Mouse (Mus musculus): ENCODE results near the gene Adamts16. TPM values are rescaled to one million over a fixed set of nuclear protein-coding genes. Genes with fewer than 3 reads are reported as not detected.
"Not testable (repeated sequence)": the region's sequence is repeated elsewhere in the genome, so short reads cannot be mapped to it uniquely, and the experiment has no call there.

The Adamts16 gene
- total RNA-seq (2014; fragmentation: Nextera tagmentation) (not detected in 2 replicates), total RNA-seq (2017) (0.06 and 0.33 TPM in 2 replicates), polyA plus RNA-seq (2012) (not detected in 2 replicates)

DNA sequence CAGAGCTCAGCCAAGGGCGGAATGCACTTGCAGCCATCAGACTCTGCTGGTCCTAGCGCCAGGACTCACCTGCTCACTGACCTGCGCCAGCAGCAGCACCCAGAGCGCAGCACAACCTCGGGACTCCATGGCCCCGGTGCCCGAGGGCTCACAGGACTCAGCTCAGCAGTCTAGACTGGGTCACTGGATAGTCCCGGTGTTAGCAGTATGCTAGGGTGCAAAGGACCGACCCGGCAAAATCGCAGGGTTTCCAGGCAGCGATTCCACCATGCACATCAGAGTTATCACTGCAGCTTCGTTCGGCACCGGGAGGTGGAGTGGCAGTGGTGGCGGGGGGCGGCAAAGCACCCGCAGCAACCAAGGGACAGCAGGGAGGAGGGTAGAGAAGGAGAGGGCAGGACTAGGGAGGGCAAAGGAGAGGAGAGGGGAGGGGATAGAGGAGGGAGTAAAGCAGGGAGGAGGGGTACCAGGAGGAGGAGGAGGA lies at the start of gene Adamts16:
TSS of gene Adamts16 (minus strand) at position 391 of the 484 bp plus-strand sequence.
- DNase-seq (ENCODE audit: low spot score) (no peak), ATAC-seq (ENCODE audit: extremely low read depth, insufficient number of reproducible peaks, low FRiP score, poor library complexity, severe bottlenecking) (no peak)
- H3K36me3 ChIP-seq (replicated peaks) = no peaks in the 10 kb centered on the region
- no peak for TF ChIP-seq GATA2 (IDR thresholded peaks at IDR 0.05; ENCODE audit: borderline replicate concordance, low read depth, low read length)
- H3K4me3 ChIP-seq (ENCODE audit: low read depth, low read length) = no peak within 1 kb of the TSS; the same call in 1 of the 2 replicates
- peaks cover 69% of the 10 kb centered on the region for H3K9me3 ChIP-seq (replicated peaks)
- no peaks in the 10 kb centered on the region for H3K27me3 ChIP-seq (ENCODE audit: insufficient read depth, low read length)
- H3K4me1 ChIP-seq (ENCODE audit: insufficient read depth, low read depth, low read length) = no peaks in the 10 kb centered on the region

DNA sequence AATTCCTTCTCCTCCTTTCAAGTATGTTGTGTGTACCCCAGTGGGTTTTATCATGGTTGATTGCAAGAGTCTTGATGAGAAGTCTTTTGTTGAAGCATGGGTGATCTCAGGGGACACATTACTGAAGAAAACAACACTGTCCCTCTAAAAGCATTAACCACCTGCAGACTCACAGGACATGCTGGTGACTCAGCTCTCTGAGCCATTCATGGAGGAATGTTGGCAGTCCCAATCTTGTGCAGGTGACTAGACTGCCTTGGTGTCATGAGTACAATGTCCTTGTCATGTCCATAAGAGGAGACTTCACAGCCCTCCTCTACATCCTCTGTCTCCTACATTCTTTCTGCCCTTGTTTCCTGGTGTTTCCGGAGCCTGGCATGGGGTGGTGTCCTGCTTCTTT lies 45.5 kb upstream of the Adamts16 start:
- Histone ChIP-seq H3K36me3 (replicated peaks) (no peaks in the 10 kb centered on the region), H3K27me3 (ENCODE audit: insufficient read depth, low read length) (no peaks in the 10 kb centered on the region), H3K4me1 (ENCODE audit: insufficient read depth, low read depth, low read length) (no peaks in the 10 kb centered on the region), H3K9me3 (replicated peaks) (peaks cover 41% of the 10 kb centered on the region), H3K4me3 (ENCODE audit: low read depth, low read length) (no peak overlapping the region)
- DNase-seq (ENCODE audit: low spot score) (no peak), ATAC-seq (ENCODE audit: extremely low read depth, insufficient number of reproducible peaks, low FRiP score, poor library complexity, severe bottlenecking) (no peak)
- TF ChIP-seq GATA1 (IDR thresholded peaks at IDR 0.05; ENCODE audit: borderline replicate concordance, low read length) = no peak
- no peak for TF ChIP-seq POLR2AphosphoS5 (IDR thresholded peaks at IDR 0.05; ENCODE audit: insufficient replicate concordance, low read depth, low read length)
- no peak for TF ChIP-seq GATA2 (IDR thresholded peaks at IDR 0.05; ENCODE audit: borderline replicate concordance, low read depth, low read length)
- TF ChIP-seq CTCF (IDR thresholded peaks at IDR 0.05; ENCODE audit: low read depth, low read length) = no peak
- no peak for TF ChIP-seq TAL1 (conservative IDR thresholded peaks at IDR 0.05; ENCODE audit: low read depth, low read length)

DNA sequence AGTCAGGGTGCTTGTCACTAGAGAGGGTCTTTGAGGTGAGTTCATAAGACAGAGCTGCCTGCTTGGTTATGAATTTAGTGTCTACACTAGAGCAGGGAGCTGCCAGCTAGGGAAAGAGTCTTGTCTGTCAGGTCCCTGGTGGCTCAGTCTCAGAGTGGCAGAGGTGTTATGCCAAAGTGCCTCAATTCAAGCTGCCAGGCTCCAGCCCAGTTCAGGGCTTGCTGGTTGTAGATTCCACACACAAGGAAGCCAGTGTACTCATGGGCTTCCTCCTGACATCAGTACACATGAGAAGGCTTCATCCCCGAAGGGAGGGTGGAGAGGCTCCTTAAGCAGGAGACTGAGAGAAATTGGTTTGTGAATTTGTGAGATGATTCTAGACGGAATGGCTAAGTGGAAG lies 43.4 kb upstream of the Adamts16 start:
- ATAC-seq (ENCODE audit: extremely low read depth, insufficient number of reproducible peaks, low FRiP score, poor library complexity, severe bottlenecking) (no peak), DNase-seq (ENCODE audit: low spot score) (no peak)
- Histone ChIP-seq H3K4me3 (ENCODE audit: low read depth, low read length) (no peak overlapping the region), H3K36me3 (replicated peaks) (no peaks in the 10 kb centered on the region), H3K27me3 (ENCODE audit: insufficient read depth, low read length) (no peaks in the 10 kb centered on the region), H3K9me3 (replicated peaks) (peaks cover 31% of the 10 kb centered on the region), H3K4me1 (ENCODE audit: insufficient read depth, low read depth, low read length) (no peaks in the 10 kb centered on the region)
- no peak for TF ChIP-seq GATA2 (IDR thresholded peaks at IDR 0.05; ENCODE audit: borderline replicate concordance, low read depth, low read length)

DNA sequence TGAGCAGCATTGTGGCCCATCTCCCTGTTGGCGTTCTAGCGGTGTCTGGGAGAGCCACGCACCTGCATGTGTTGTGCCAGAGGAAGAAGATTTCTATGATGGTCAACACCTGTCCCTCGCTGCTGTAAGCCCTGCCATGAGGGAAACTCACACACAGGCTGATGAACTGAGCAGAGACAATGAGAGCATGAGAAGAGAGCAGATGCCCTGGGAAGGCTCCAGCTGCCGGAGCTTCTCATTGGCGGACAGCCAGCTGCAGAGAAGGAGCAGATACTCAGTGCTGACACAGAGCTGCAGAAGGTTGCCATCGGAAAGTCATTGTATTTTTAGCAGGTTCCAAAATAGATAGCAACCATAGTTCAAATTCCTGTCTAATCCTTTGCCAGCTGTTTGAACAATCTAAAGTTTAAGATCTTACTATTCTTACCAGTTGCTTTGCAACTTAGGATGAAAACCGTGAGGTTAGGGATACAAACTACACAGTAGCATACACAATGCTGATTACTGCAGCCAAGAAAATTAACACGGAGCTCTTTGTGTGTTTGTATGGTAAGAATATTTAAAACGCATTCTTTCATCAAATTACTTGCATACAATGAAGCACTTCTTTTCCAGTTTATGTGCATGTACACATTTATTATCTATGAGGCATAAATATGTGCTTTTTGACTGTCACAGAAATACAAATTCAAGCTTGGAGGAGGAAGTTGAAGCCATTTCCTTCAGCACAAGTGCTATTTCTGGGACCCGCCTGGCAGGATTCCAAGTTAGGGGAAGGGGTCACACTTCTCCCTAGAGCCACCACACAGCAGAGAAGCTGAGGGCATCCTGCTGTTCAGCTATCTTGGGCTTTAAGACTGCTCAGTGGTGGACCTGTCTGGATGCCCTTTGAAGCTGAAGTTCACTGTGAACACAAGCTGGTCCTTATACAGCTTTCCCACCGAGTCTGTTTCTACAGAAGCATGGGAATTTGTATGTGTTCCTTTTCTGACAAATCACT lies 42.6 kb upstream of the Adamts16 start:
- Histone ChIP-seq H3K36me3 (replicated peaks) (no peaks in the 10 kb centered on the region), H3K9me3 (replicated peaks) (peaks cover 31% of the 10 kb centered on the region), H3K27me3 (ENCODE audit: insufficient read depth, low read length) (no peaks in the 10 kb centered on the region), H3K4me1 (ENCODE audit: insufficient read depth, low read depth, low read length) (no peaks in the 10 kb centered on the region), H3K4me3 (ENCODE audit: low read depth, low read length) (no peak overlapping the region)
- TF ChIP-seq CTCF (IDR thresholded peaks at IDR 0.05; ENCODE audit: low read depth, low read length) (no peak), POLR2AphosphoS5 (IDR thresholded peaks at IDR 0.05; ENCODE audit: insufficient replicate concordance, low read depth, low read length) (no peak), GATA2 (IDR thresholded peaks at IDR 0.05; ENCODE audit: borderline replicate concordance, low read depth, low read length) (no peak), TAL1 (conservative IDR thresholded peaks at IDR 0.05; ENCODE audit: low read depth, low read length) (no peak), GATA1 (IDR thresholded peaks at IDR 0.05; ENCODE audit: borderline replicate concordance, low read length) (no peak)
- DNase-seq (ENCODE audit: low spot score) (no peak), ATAC-seq (ENCODE audit: extremely low read depth, insufficient number of reproducible peaks, low FRiP score, poor library complexity, severe bottlenecking) (no peak)

DNA sequence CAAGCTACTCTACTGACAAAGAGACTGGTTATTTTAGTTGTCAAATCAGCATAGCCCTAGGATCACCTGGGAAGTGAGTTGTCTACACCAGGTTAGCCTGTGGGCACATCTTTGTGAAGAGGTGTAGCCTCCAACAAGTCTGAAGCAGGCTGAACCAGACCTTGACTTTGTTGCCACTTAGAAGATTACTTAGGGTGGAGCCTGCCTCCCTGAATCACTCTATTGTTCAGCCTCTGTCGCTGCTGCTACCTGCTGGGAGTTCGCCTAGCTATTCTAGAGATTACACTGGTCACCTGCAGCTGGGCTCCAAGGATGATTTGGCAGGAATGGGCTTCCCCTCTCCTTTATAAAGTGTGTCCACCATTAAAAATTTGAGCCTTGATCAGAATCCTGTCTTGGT lies 38.4 kb upstream of the Adamts16 start:
- DNase-seq (ENCODE audit: low spot score); ATAC-seq (ENCODE audit: extremely low read depth, insufficient number of reproducible peaks, low FRiP score, poor library complexity, severe bottlenecking); H3K4me1 ChIP-seq (ENCODE audit: insufficient read depth, low read depth, low read length); H3K36me3 ChIP-seq (replicated peaks); H3K4me3 ChIP-seq (ENCODE audit: low read depth, low read length); H3K27me3 ChIP-seq (ENCODE audit: insufficient read depth, low read length): not testable (repeated sequence)
- peaks cover 45% of the 10 kb centered on the region for H3K9me3 ChIP-seq (replicated peaks)

DNA sequence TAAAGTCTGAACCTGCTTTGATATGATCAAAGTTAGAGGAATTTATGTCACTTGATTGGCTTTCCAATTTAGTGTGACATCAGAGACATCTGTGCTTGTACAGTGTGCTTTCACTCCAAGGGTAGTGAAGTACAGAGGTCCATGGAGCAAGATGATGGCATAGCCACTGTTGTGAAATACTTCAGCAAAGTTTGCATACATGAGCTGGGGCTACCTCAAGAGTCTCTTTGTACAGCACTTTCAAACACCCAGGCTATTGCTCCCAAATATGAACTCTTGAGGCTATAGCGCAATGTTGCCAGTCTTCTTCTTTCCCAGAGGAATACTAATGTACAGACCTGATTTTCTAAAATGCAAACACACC lies 35.9 kb upstream of the Adamts16 start:
- no peaks in the 10 kb centered on the region for H3K27me3 ChIP-seq (ENCODE audit: insufficient read depth, low read length)
- H3K4me3 ChIP-seq (ENCODE audit: low read depth, low read length) = no peak overlapping the region
- TF ChIP-seq TAL1 (conservative IDR thresholded peaks at IDR 0.05; ENCODE audit: low read depth, low read length) = no peak
- TF ChIP-seq POLR2AphosphoS5 (IDR thresholded peaks at IDR 0.05; ENCODE audit: insufficient replicate concordance, low read depth, low read length) = no peak
- no peak for TF ChIP-seq CTCF (IDR thresholded peaks at IDR 0.05; ENCODE audit: low read depth, low read length)
- TF ChIP-seq GATA2 (IDR thresholded peaks at IDR 0.05; ENCODE audit: borderline replicate concordance, low read depth, low read length) = no peak
- TF ChIP-seq GATA1 (IDR thresholded peaks at IDR 0.05; ENCODE audit: borderline replicate concordance, low read length) = no peak
- H3K9me3 ChIP-seq (replicated peaks) = peaks cover 46% of the 10 kb centered on the region
- DNase-seq (ENCODE audit: low spot score) = no peak
- no peak for ATAC-seq (ENCODE audit: extremely low read depth, insufficient number of reproducible peaks, low FRiP score, poor library complexity, severe bottlenecking)
- no peaks in the 10 kb centered on the region for H3K4me1 ChIP-seq (ENCODE audit: insufficient read depth, low read depth, low read length)
- H3K36me3 ChIP-seq (replicated peaks) = no peaks in the 10 kb centered on the region
